Mouse (Mus musculus): ENCODE measurements around the gene Grasp. TPM values are rescaled to one million over a fixed set of nuclear protein-coding genes. Genes with fewer than 3 reads are reported as not detected.

The Grasp gene
- polyA plus RNA-seq, 1 experiment from 2014 or later: 5.6 TPM

DNA sequence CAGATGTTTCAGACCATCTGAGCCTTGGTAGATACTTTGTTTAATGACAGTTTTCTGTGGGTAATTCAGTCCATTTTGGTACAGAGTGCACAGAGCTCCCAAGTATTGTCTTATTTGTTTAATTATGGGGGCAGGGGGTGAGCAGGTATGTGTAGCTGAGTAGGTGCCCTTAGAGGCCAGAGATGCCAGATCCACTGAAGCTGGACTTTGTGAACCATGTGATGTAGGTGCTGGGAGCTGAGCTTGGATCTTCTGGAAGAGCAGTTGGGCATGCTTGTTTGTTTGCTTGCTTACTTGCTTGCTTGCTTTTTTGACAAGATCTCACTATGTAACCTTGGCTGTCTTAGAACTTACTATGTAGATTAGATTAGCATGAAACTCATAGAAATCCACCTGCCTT is 27.0 kb upstream of the Grasp start:
- Histone ChIP-seq H3K4me1 (ENCODE audit: control insufficient read depth, insufficient read depth, low read length) (no peaks in the 10 kb centered on the region), H3K9ac (replicated peaks; ENCODE audit: low read length) (no peak overlapping the region), H3K9me3 (replicated peaks; ENCODE audit: control insufficient read depth, low read length) (no peaks in the 10 kb centered on the region), H3K27ac (replicated peaks; ENCODE audit: low read depth, low read length) (no peak overlapping the region), H3K27me3 (ENCODE audit: control insufficient read depth, insufficient read depth, low read length) (no peaks in the 10 kb centered on the region), H3K4me3 (ENCODE audit: low read depth, low read length) (no peak overlapping the region), H3K4me2 (ENCODE audit: low read depth, low read length) (no peak overlapping the region), H3K36me3 (replicated peaks; ENCODE audit: control insufficient read depth, insufficient read depth, low read depth, low read length) (peaks cover 16% of the 10 kb centered on the region)
- ATAC-seq (replicated peaks; ENCODE audit: insufficient number of reproducible peaks, low FRiP score, low TSS enrichment, low read depth) (no peak), DNase-seq (ENCODE audit: low spot score) (no peak)

DNA sequence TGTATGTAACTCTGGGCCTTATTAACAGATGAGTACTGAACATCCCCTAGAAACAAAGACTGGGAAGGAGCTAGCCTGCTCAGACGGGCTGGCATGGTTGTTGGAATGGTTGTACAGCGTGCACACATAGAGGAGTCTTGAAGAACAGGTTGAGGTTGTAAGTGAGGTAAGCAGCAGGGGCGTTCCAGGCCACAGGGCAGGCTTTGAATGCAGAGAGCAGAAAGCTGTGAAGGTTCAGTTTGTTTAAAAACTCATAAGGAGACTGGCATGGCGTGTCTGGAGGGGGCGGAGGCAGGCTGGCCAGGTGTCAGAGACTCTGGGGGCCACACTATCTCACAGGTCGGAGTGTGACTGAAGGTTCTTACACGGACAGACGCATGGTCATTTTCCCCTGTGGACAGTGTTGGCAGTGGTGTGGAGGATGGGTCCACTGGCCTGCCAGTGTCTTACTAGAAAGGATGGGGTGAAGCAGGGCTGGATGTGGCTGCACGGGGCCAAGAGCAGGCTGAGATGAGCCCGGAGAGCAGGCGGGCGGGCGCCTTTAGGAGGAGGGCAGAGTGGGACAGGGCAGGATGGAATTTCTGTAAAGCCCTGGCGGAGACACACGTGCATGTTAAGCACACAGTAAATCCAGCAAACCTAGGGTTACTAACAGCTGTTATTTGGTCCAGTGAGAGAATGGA is 26.4 kb upstream of the Grasp start:
- no peak for DNase-seq (ENCODE audit: low spot score)
- 91% methylated on average over 15 of the region's 15 CpGs for WGBS

DNA sequence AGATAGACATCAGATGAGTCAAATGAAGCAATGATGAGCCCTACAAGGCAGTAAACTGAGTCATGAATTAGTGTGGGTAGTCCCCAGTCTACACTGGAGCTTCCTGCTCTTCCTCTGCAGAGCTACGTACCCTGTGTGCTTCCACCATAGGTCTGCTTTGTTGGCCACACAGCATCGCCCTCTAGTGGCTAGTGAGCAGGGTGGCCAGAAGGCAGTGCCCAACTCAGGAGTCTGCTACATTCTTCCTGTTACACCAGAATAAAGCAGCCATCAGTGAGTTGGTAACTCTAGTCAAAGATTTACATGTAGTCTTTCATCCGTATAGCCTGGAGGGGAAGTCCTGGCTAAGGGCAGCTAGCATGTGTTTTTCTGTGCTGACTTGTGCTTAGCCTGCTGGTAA is 25.8 kb upstream of the Grasp start:
- Histone ChIP-seq H3K9ac (replicated peaks; ENCODE audit: low read length) (no peak overlapping the region), H3K9me3 (replicated peaks; ENCODE audit: control insufficient read depth, low read length) (no peaks in the 10 kb centered on the region), H3K36me3 (replicated peaks; ENCODE audit: control insufficient read depth, insufficient read depth, low read depth, low read length) (peaks cover 23% of the 10 kb centered on the region), H3K4me3 (ENCODE audit: low read depth, low read length) (no peak overlapping the region), H3K4me2 (ENCODE audit: low read depth, low read length) (no peak overlapping the region), H3K27ac (replicated peaks; ENCODE audit: low read depth, low read length) (no peak overlapping the region), H3K4me1 (ENCODE audit: control insufficient read depth, insufficient read depth, low read length) (no peaks in the 10 kb centered on the region), H3K27me3 (ENCODE audit: control insufficient read depth, insufficient read depth, low read length) (no peaks in the 10 kb centered on the region)
- ATAC-seq (replicated peaks; ENCODE audit: insufficient number of reproducible peaks, low FRiP score, low TSS enrichment, low read depth) (peak; percentile 88), DNase-seq (ENCODE audit: low spot score) (peak; percentile 75)
- 24% methylated on average over 3 of the region's 3 CpGs for WGBS

More for the DNA sequence above, 26.4 kb upstream of the Grasp start:
- H3K9me3 ChIP-seq (replicated peaks; ENCODE audit: control insufficient read depth, low read length): no peaks in the 10 kb centered on the region
- H3K27ac ChIP-seq (replicated peaks; ENCODE audit: low read depth, low read length): no peak overlapping the region
- H3K36me3 ChIP-seq (replicated peaks; ENCODE audit: control insufficient read depth, insufficient read depth, low read depth, low read length): peaks cover 17% of the 10 kb centered on the region
- H3K4me1 ChIP-seq (ENCODE audit: control insufficient read depth, insufficient read depth, low read length): no peaks in the 10 kb centered on the region
- peak; percentile 64 for ATAC-seq (replicated peaks; ENCODE audit: insufficient number of reproducible peaks, low FRiP score, low TSS enrichment, low read depth)
- H3K9ac ChIP-seq (replicated peaks; ENCODE audit: low read length): no peak overlapping the region
- no peak overlapping the region for H3K4me3 ChIP-seq (ENCODE audit: low read depth, low read length)
- no peaks in the 10 kb centered on the region for H3K27me3 ChIP-seq (ENCODE audit: control insufficient read depth, insufficient read depth, low read length)
- no peak overlapping the region for H3K4me2 ChIP-seq (ENCODE audit: low read depth, low read length)

DNA sequence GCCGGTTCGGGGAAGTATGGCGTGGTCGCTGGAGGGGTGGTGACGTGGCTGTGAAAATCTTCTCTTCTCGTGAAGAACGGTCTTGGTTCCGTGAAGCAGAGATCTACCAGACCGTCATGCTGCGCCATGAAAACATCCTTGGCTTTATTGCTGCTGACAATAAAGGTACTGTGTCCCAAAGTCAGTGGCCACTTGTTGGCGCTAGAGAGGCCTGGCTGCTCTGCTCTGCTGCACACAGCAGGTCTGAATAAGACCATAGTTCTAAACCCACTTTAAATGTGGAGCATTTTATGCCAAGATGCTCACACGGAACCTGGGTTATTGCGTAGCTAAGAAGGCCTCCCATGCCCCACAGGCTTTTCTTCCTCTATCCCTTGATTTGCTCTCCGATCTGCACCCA is 25.1 kb upstream of the Grasp start:
- Histone ChIP-seq H3K9me3 (replicated peaks; ENCODE audit: control insufficient read depth, low read length) (no peaks in the 10 kb centered on the region), H3K4me1 (ENCODE audit: control insufficient read depth, insufficient read depth, low read length) (no peaks in the 10 kb centered on the region), H3K9ac (replicated peaks; ENCODE audit: low read length) (no peak overlapping the region), H3K4me2 (ENCODE audit: low read depth, low read length) (no peak overlapping the region), H3K27ac (replicated peaks; ENCODE audit: low read depth, low read length) (no peak overlapping the region), H3K27me3 (ENCODE audit: control insufficient read depth, insufficient read depth, low read length) (no peaks in the 10 kb centered on the region), H3K36me3 (replicated peaks; ENCODE audit: control insufficient read depth, insufficient read depth, low read depth, low read length) (peaks cover 23% of the 10 kb centered on the region), H3K4me3 (ENCODE audit: low read depth, low read length) (no peak overlapping the region)
- WGBS: 90% methylated on average over 14 of the region's 14 CpGs
- no peak for DNase-seq (ENCODE audit: low spot score)
- no peak for ATAC-seq (replicated peaks; ENCODE audit: insufficient number of reproducible peaks, low FRiP score, low TSS enrichment, low read depth)

DNA sequence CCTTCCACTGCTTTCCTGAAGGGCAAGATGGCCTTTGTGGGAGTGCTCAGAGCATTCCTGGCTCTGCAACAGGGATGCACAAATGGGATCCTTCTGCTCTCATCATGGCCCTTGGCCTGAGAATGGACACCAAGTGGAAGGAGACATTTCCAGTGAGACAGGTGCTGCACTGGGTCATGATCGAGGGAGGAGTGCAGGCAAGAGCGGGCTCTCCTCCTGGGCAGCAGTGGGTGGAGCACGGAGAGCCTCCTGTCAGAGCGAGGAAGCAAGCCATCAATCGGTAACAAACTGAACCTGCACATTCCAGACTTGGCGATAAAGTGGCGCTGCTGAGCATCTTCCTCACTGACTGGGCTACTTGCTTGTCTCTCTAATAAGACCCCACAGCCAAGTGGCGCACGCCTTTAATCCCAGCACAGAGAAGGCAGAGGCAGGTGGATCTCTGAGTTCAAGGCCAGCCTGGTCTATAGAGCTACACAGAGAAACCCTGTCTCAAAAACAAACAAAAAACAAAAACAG is 23.2 kb upstream of the Grasp start:
- H3K27ac ChIP-seq (replicated peaks; ENCODE audit: low read depth, low read length): no peak overlapping the region
- H3K4me3 ChIP-seq (ENCODE audit: low read depth, low read length): no peak overlapping the region
- H3K9me3 ChIP-seq (replicated peaks; ENCODE audit: control insufficient read depth, low read length): no peaks in the 10 kb centered on the region
- no peak overlapping the region for H3K9ac ChIP-seq (replicated peaks; ENCODE audit: low read length)
- 94% methylated on average over 9 of the region's 9 CpGs for WGBS
- H3K36me3 ChIP-seq (replicated peaks; ENCODE audit: control insufficient read depth, insufficient read depth, low read depth, low read length): peaks cover 18% of the 10 kb centered on the region
- no peak for DNase-seq (ENCODE audit: low spot score)
- no peak overlapping the region for H3K4me2 ChIP-seq (ENCODE audit: low read depth, low read length)
- no peak for ATAC-seq (replicated peaks; ENCODE audit: insufficient number of reproducible peaks, low FRiP score, low TSS enrichment, low read depth)
- no peaks in the 10 kb centered on the region for H3K27me3 ChIP-seq (ENCODE audit: control insufficient read depth, insufficient read depth, low read length)
- H3K4me1 ChIP-seq (ENCODE audit: control insufficient read depth, insufficient read depth, low read length): no peaks in the 10 kb centered on the region

DNA sequence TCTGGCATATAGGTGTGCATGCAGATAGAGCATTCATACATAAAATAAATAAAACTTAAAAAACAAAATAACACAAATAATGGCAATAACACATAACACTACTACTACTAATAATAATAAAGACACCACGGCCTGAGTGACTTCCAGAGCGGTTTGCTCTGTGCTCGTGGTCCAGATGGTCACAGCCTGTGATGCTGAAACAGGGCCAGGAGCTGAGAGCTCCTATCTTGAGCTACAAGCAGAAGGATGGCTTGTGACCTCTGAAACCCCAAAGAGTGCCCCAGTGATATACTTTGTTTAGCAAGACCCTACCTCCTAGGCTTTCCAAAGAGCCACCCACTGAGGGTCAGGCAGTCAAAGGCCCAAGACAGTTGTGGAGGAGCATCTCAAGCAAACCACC is 22.6 kb upstream of the Grasp start:
- H3K9me3 ChIP-seq (replicated peaks; ENCODE audit: control insufficient read depth, low read length): no peaks in the 10 kb centered on the region
- 90% methylated on average over 3 of the region's 3 CpGs for WGBS
- H3K27ac ChIP-seq (replicated peaks; ENCODE audit: low read depth, low read length): no peak overlapping the region
- DNase-seq (ENCODE audit: low spot score) (no peak), ATAC-seq (replicated peaks; ENCODE audit: insufficient number of reproducible peaks, low FRiP score, low TSS enrichment, low read depth) (no peak)
- H3K4me1 ChIP-seq (ENCODE audit: control insufficient read depth, insufficient read depth, low read length): no peaks in the 10 kb centered on the region
- no peak overlapping the region for H3K9ac ChIP-seq (replicated peaks; ENCODE audit: low read length)
- H3K36me3 ChIP-seq (replicated peaks; ENCODE audit: control insufficient read depth, insufficient read depth, low read depth, low read length): peaks cover 13% of the 10 kb centered on the region
- H3K27me3 ChIP-seq (ENCODE audit: control insufficient read depth, insufficient read depth, low read length): no peaks in the 10 kb centered on the region
- no peak overlapping the region for H3K4me3 ChIP-seq (ENCODE audit: low read depth, low read length)
- H3K4me2 ChIP-seq (ENCODE audit: low read depth, low read length): no peak overlapping the region

DNA sequence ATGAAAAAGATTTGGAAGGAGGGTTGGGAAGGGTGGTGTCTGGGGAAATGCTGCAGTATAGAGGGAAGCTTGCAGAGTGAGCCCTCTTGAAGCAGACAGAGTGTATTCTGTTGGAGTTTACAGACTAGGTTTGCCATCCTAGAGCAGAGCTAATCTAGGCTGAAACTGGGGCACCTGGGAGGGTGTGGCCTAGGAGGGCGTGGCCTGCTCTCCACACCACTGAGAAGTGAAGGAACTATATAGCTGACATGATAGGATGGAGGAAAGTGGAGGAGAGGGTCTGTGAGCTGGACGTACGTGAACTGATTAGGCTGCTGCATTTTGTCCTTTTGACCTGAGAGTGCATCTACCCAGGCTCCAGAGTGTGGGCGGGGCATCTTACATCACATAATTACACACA is 20.3 kb upstream of the Grasp start:
- Histone ChIP-seq H3K4me1 (ENCODE audit: control insufficient read depth, insufficient read depth, low read length) (no peaks in the 10 kb centered on the region), H3K36me3 (replicated peaks; ENCODE audit: control insufficient read depth, insufficient read depth, low read depth, low read length) (peaks cover 13% of the 10 kb centered on the region), H3K27ac (replicated peaks; ENCODE audit: low read depth, low read length) (no peak overlapping the region), H3K9me3 (replicated peaks; ENCODE audit: control insufficient read depth, low read length) (no peaks in the 10 kb centered on the region), H3K27me3 (ENCODE audit: control insufficient read depth, insufficient read depth, low read length) (no peaks in the 10 kb centered on the region), H3K4me3 (ENCODE audit: low read depth, low read length) (no peak overlapping the region), H3K4me2 (ENCODE audit: low read depth, low read length) (no peak overlapping the region), H3K9ac (replicated peaks; ENCODE audit: low read length) (no peak overlapping the region)
- DNase-seq (ENCODE audit: low spot score) (no peak), ATAC-seq (replicated peaks; ENCODE audit: insufficient number of reproducible peaks, low FRiP score, low TSS enrichment, low read depth) (no peak)
- WGBS: 75% methylated on average over 4 of the region's 4 CpGs

DNA sequence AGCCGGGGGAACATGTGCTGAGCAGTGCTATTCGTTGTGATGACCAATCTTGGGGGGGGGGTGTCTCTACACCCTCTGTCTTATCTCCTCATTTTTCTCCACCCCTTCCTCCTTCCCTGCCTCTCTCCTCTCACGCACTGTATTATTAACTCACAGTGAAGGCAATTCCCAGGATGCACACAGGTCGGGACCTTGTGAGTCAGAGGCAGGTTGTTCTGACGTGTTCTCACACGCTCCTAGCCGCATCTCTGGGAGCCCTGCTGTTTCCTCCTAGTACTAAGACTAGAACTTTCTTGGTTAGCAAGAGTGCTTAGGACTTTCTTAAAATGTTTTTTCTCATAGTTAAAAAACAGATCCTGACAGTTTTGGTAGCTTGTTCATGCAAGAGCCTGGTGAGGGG is 19.2 kb upstream of the Grasp start:
- no peak overlapping the region for H3K9ac ChIP-seq (replicated peaks; ENCODE audit: low read length)
- ATAC-seq (replicated peaks; ENCODE audit: insufficient number of reproducible peaks, low FRiP score, low TSS enrichment, low read depth) (no peak), DNase-seq (ENCODE audit: low spot score) (no peak)
- no peak overlapping the region for H3K4me3 ChIP-seq (ENCODE audit: low read depth, low read length)
- 80% methylated on average over 7 of the region's 7 CpGs for WGBS
- no peaks in the 10 kb centered on the region for H3K27me3 ChIP-seq (ENCODE audit: control insufficient read depth, insufficient read depth, low read length)
- no peaks in the 10 kb centered on the region for H3K4me1 ChIP-seq (ENCODE audit: control insufficient read depth, insufficient read depth, low read length)
- H3K27ac ChIP-seq (replicated peaks; ENCODE audit: low read depth, low read length): no peak overlapping the region
- H3K4me2 ChIP-seq (ENCODE audit: low read depth, low read length): no peak overlapping the region
- no peaks in the 10 kb centered on the region for H3K9me3 ChIP-seq (replicated peaks; ENCODE audit: control insufficient read depth, low read length)
- H3K36me3 ChIP-seq (replicated peaks; ENCODE audit: control insufficient read depth, insufficient read depth, low read depth, low read length): peaks cover 15% of the 10 kb centered on the region

Data from embryonic facial prominence, embryonic 11.5 days (tissue).